Mouse (Mus musculus): ENCODE results near the gene Grb2.

DNA sequence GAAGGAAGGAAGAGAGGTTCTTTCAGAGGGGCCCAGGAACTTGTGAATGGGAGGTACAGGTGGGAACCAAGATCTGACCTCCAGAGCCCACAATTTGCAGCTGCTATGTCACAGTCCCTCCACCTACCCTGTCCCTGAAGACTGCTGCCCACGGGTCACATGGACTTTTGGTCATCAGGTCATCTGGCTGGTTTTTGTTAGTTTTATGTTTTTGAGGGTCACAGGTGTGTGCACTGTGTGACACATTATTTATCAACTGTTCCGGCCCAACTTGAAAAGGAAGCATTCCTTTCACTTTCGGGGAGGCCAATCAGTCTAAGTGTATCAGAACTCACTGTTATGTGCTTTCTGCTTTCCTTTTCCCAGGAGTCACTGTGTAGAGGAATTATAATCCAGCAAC lies 30.9 kb downstream of the Grb2 start:
- TF ChIP-seq EP300 (optimal IDR thresholded peaks at IDR 0.05) = no peak
- no peak for TF ChIP-seq CTCF (IDR thresholded peaks at IDR 0.05; ENCODE audit: low read depth)
